Mouse (Mus musculus) hindbrain, postnatal 0 days (tissue): ENCODE data around the gene Fbxl14. TPM values are rescaled to one million over a fixed set of nuclear protein-coding genes. Genes with fewer than 3 reads are reported as not detected.

Experiments
- ATAC-seq: fragments of 200-750 bp; cut with Nextera tagmentation; 2 replicates; pipeline ENCODE4 v1.8.0; 2017; ENCODE audit warnings: mild to moderate bottlenecking, moderate TSS enrichment, moderate library complexity
- DNase-seq: peaks from one replicate; pipeline ENCODE4 v3.0.0-alpha.2; 2015; ENCODE audit warnings: low spot score
- H3K27ac ChIP-seq: fragments of 300-500 bp; sonication (generic); 2 replicates; pipeline ENCODE4 v1.5.1; 2014; ENCODE audit warnings: mild to moderate bottlenecking
- H3K27me3 ChIP-seq: fragments of 300-500 bp; sonication (generic); 2 replicates; pipeline ENCODE4 v1.6.1; 2014; ENCODE audit warnings: low read length, mixed read lengths; ENCODE audit not compliant: insufficient read depth
- H3K36me3 ChIP-seq: fragments of 300-500 bp; sonication (generic); 2 replicates; pipeline ENCODE4 v1.6.1; 2014; ENCODE audit warnings: low read length, mixed read lengths; ENCODE audit not compliant: insufficient read depth
- H3K4me1 ChIP-seq: fragments of 300-500 bp; sonication (generic); 2 replicates; pipeline ENCODE4 v1.6.1; 2014; ENCODE audit warnings: antibody characterized with exemption, low read length, mixed read lengths; ENCODE audit not compliant: insufficient read depth
- H3K4me2 ChIP-seq: fragments of 300-500 bp; sonication (generic); 2 replicates; pipeline ENCODE4 v1.6.1; 2014; ENCODE audit warnings: low read depth, mild to moderate bottlenecking, low read length, moderate library complexity, mixed read lengths
- H3K4me3 ChIP-seq: fragments of 300-500 bp; sonication (generic); 2 replicates; pipeline ENCODE4 v1.5.1; 2014; ENCODE audit warnings: low read length
- H3K9ac ChIP-seq: fragments of 300-500 bp; sonication (generic); replicated peaks from 2 replicates; pipeline ENCODE4 v1.6.1; 2014; ENCODE audit warnings: mild to moderate bottlenecking, low read length, moderate library complexity, mixed read lengths
- H3K9me3 ChIP-seq: fragments of 300-500 bp; sonication (generic); 2 replicates; pipeline ENCODE4 v1.6.1; 2016; ENCODE audit warnings: low read length, mixed read lengths
- CTCF ChIP-seq: IDR thresholded peaks from 2 replicates; pipeline ENCODE4 v1.5.1; 2016; ENCODE audit warnings: antibody characterized with exemption, control low read depth, low read depth
- WGBS: fragments of 180-500 bp; shearing (Covaris S2); extraction: QIAGEN DNeasy Blood & Tissue Kit; methylation state at CpG from one replicate; pipeline ENCODE4 v1.1.7; 2014; 5-methylcytosine and 5-hydroxymethylcytosine counted together
- polyA plus RNA-seq: library from polyadenylated mRNA; unstranded; fragments of >200 nt; fragmentation: Nextera tagmentation; extraction: Ambion mirVana; gene quantifications from 2 replicates; pipeline ENCODE4 v1.2.1, GENCODE M21; 2015
- total RNA-seq: library from RNA; depleted of rRNA; stranded (reverse); fragments of >200 nt; gene quantifications from 2 replicates; pipeline ENCODE4 v1.2.3, GENCODE M21; 2014; rRNA removed

Gene Fbxl14
- total and polyA plus RNA-seq, 2 experiments from 2014 or later, result 2.0 to 51.6 TPM

DNA sequence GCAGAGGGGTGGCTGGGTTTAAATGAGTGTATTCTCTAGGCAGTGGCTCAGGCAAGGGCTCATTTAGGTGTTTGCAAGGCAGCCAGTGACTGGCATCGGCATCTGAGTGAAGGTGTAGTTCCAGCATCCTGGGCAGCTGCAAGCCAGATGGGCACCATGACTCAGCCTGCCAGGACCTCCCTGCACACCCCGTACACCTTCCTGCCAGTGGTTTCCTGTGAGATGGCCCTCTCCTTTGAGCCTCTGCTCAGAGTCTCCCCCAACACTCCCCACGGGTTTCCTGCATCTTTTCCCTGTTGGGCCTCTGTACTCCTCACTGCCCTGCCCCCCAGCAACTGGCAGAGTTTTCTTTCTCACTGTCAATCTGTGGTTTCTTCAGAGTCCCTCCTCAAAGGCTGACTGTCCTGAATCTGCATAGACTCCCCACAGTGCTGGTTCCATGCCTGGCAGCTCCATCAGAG is 42.5 kb downstream of the Fbxl14 start:
- no peak overlapping the region for H3K9ac ChIP-seq
- peak overlapping the region; percentile 15; the same call in 1 of the 2 replicates for H3K27ac ChIP-seq
- no peaks in the 10 kb centered on the region for H3K27me3 ChIP-seq
- H3K4me1 ChIP-seq, result 0 out of 2 replicates have a peak, but pooled peaks cover 10% of the 10 kb centered on the region
- TF ChIP-seq CTCF, result no peak
- H3K9me3 ChIP-seq, result no peaks in the 10 kb centered on the region
- H3K36me3 ChIP-seq, result no peaks in the 10 kb centered on the region
- 32% methylated on average over 3 of the region's 3 CpGs for WGBS
- no peak overlapping the region for H3K4me2 ChIP-seq
- no peak overlapping the region for H3K4me3 ChIP-seq
- ATAC-seq, result peak; percentile 27; the same call in 1 of the 2 replicates
- DNase-seq, result peak; percentile 6

DNA sequence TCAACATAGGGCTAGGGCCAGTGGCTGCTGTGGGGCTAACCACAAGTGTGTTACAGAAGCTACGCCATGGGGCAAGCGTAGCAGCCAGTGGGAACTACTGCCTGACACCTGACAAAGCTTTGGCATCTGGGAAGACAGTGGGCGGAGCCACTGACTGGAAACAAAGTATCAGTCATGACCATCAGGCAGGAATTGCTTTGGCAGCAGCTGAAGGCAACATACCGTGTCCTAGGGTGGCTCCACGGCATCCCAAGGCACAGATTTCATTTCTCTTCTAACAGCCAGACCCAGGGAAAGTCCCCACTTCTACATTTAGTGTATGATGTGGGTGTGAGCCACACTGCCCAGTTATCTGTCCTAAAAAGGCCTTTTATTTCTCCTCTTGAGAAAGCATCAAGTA is 47.0 kb downstream of the Fbxl14 start:
- H3K27ac ChIP-seq, result no peak overlapping the region
- no peak overlapping the region for H3K4me3 ChIP-seq
- H3K9ac ChIP-seq, result no peak overlapping the region
- ATAC-seq (no peak), DNase-seq (no peak)
- 64% methylated on average over 5 of the region's 5 CpGs for WGBS
- no peaks in the 10 kb centered on the region for H3K27me3 ChIP-seq
- H3K4me2 ChIP-seq, result no peak overlapping the region
- no peaks in the 10 kb centered on the region for H3K36me3 ChIP-seq
- H3K9me3 ChIP-seq, result no peaks in the 10 kb centered on the region
- 0 out of 2 replicates have a peak, but pooled peaks cover 10% of the 10 kb centered on the region for H3K4me1 ChIP-seq
- no peak for TF ChIP-seq CTCF

DNA sequence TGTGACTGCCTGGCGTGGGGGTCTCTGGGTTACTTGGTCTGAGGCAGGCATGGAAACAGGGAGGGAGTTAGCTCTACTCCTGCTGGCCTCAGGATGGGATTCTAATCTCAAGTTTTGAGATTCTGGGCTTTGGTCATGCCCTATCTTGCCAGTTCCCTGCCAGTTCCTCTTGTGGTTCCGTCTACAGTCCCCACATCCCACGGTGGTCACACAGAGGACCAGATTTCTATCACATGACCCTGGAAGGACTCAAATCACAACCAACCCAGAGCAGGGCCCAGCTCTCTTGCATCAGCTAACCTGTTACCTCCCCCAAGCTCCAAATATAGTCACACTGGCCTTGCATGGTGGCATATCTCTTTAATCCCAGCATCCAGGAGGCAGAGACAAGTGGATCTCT is 50.2 kb downstream of the Fbxl14 start:
- no peak overlapping the region for H3K4me3 ChIP-seq
- H3K9me3 ChIP-seq, result no peaks in the 10 kb centered on the region
- no peak for DNase-seq
- WGBS, result 83% methylated on average over 3 of the region's 3 CpGs
- TF ChIP-seq CTCF, result no peak
- no peak overlapping the region for H3K4me2 ChIP-seq
- no peak overlapping the region for H3K27ac ChIP-seq
- no peaks in the 10 kb centered on the region for H3K36me3 ChIP-seq
- H3K4me1 ChIP-seq, result no peaks in the 10 kb centered on the region
- ATAC-seq, result no peak
- no peaks in the 10 kb centered on the region for H3K27me3 ChIP-seq
- no peak overlapping the region for H3K9ac ChIP-seq

Other genes starting within 250 kb of the Fbxl14 start
- 0.29 and 2.6 TPM in 2 replicates for gene Cacna2d4, start 243.1 kb upstream of the Fbxl14 start, total RNA-seq
- gene Cacna2d4, start 243.1 kb upstream of the Fbxl14 start, polyA plus RNA-seq, result 1.0 and 1.2 TPM in 2 replicates
- 37.5 and 44.4 TPM in 2 replicates for gene Lrtm2, start 148.9 kb upstream of the Fbxl14 start, total RNA-seq
- gene Lrtm2, start 148.9 kb upstream of the Fbxl14 start, polyA plus RNA-seq, result 15.2 and 16.3 TPM in 2 replicates
- gene Adipor2, start 62.0 kb upstream of the Fbxl14 start, total RNA-seq, result 40.9 and 41.8 TPM in 2 replicates
- gene Adipor2, start 62.0 kb upstream of the Fbxl14 start, polyA plus RNA-seq, result 30.8 and 32.2 TPM in 2 replicates
- 4.7 and 6.8 TPM in 2 replicates for gene Wnt5b, start 64.7 kb downstream of the Fbxl14 start, total RNA-seq
- gene Wnt5b, start 64.7 kb downstream of the Fbxl14 start, polyA plus RNA-seq, result 3.6 and 3.7 TPM in 2 replicates